Mouse (Mus musculus): ENCODE data around the gene Crtc3.

Gene Crtc3

DNA sequence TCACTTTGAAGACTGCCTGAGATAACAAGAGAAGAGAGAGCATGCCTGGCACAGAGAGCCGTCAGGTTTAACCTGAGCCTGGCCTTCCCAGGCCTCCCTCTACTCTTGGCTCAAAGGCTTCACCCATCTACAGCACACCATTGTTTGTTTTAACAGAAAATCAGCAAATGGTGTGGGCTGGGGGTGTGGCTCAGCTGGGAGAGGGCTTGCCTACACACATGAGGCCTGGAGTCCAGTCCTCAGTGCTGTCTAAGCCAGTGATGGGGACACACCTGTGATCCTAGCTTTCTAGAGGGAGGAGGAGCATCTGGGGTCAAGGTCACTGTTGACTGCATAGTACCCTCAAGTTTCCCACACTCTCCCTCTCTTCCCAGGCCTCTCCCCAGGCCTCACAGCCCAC is 6.0 kb downstream of the Crtc3 start:
- no peak for DNase-seq (ENCODE audit: low read depth, low spot score)

GRCm38 (mm10) chr7:80680218-80680847 is 8.3 kb downstream of the Crtc3 start:
- no peak for DNase-seq (ENCODE audit: low read depth, low spot score)

GRCm38 (mm10) chr7:80672323-80672722 is 16.4 kb downstream of the Crtc3 start:
- no peak for DNase-seq (ENCODE audit: low read depth, low spot score)

GRCm38 (mm10) chr7:80670889-80671288 is 17.8 kb downstream of the Crtc3 start:
- no peak for DNase-seq (ENCODE audit: low read depth, low spot score)

DNA sequence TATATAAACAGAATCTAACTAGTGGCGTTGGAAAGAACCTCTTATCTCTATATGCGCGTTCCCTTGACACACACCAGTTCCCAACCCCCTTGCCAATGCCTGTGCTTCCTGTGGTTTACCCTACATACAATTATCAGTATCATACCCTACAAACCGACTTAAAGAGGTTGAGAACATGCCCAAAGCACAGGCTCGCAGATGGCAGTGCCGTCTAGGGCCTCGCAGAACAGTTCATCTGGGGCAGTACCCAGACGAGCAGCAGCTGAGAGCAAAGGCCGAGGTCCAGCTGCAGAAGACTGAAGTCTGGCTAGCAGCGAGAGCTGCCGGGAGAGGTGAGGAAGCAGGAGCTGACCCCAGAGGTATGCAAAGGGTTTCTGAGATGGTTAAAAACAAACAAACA is 21.5 kb downstream of the Crtc3 start:
- no peak for DNase-seq (ENCODE audit: low read depth, low spot score)

DNA sequence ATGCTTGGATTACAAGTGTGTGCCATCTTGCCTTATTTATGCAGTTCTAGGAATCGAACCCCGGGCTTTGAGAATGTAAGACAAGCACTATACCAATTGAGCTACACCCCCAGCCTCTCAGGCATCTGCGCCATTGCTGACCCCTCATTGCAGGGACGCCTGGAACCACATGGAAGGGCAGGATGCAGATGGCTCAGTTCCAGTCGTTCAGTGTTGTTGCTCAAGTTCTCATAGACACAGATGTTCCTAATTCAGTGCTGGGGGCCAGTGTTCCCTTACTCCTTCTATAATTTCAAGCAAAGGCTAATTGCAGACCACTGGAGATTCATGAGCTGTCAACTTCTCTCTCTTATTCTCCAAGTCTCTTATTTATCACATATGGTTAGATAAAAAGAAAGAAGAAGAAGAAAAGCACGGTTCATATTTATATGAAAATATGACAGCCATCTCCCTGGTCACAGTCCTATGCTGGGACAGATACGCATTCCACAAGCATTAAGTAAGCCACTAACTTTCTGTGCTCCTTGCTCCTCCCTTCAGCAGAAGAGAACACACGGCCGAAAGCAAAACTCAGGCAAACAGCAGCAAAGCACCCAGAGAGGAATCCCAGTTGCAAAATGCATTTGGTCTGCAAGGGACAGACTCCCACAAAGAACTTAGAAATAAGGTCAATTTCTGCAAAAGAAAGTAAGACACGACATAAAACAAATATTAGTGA is 22.3 kb downstream of the Crtc3 start:
- DNase-seq (ENCODE audit: low read depth, low spot score), result no peak

GRCm38 (mm10) chr7:80661082-80661481 is 27.6 kb downstream of the Crtc3 start:
- no peak for DNase-seq (ENCODE audit: low read depth, low spot score)

DNA sequence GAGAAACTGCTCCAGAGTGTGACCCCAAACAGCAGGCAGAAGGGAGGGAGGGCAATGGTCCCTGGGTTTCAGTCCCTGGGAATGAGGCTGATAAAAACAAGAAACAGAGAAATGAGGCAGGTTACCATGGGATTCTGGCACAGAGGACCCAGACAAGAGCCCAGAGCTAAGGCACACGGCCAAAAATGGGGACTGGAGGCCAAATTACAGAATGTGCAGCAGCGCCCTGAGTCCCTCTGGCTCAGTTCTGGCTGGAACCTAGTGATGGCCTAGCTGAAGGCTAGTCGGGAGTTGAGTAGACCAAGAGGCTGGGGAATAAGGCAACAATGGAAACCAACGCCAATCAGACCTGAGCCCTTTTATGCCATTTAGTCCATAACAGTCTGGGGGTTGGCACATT is 28.1 kb downstream of the Crtc3 start:
- peak; percentile 76 for DNase-seq (ENCODE audit: low read depth, low spot score)

GRCm38 (mm10) chr7:80657896-80658295 is 30.8 kb downstream of the Crtc3 start:
- no peak for DNase-seq (ENCODE audit: low read depth, low spot score)

- DNase-seq (ENCODE audit: low read depth, low spot score), result peak; percentile 70
These were observed 33.2 kb downstream of the Crtc3 start for GRCm38 (mm10) chr7:80655350-80656013.

- DNase-seq (ENCODE audit: low read depth, low spot score), result no peak
These were observed 33.8 kb downstream of the Crtc3 start for GRCm38 (mm10) chr7:80654926-80655325.

DNA sequence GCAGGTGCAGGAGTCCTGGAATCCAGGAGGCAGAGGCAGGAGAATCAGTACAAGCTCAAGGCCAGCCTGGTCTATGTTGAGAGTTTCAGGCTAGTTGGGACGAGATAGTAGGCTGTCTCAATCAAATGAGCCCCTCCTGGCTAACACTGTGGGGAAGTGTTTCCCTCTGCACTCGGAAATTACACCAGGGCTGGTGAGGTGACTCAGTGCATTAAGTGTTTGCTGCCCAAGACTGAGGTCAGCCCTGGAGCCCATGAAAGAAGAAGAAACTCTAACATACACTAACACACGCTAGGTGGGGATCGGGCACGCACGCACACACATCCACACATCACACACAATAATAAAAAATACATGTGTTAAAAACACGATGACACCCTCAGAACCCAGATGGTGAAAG is 34.3 kb downstream of the Crtc3 start:
- no peak for DNase-seq (ENCODE audit: low read depth, low spot score)

DNA sequence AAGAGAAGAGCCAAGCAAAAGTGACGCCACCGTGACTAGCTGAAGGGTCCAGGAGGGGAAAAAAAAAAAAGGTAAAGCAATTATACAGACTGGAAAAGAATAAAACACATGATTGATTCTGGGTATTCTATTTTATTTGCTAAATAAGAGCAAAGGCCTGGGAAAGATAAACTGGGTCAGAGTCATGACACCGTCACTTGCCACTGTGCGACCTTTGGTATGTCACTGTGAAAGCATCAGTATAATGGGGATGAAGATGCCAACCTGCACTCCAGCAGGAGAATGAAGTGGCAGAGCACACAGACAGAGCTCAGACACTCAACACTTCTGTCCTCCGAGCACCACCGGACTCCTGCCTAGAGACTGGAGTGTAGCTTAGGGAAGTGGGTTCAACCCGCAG is 34.7 kb downstream of the Crtc3 start:
- no peak for DNase-seq (ENCODE audit: low read depth, low spot score)

- no peak for DNase-seq (ENCODE audit: low read depth, low spot score)
These were observed 35.6 kb downstream of the Crtc3 start for GRCm38 (mm10) chr7:80653077-80653476.

- no peak for DNase-seq (ENCODE audit: low read depth, low spot score)
These were observed 36.4 kb downstream of the Crtc3 start for GRCm38 (mm10) chr7:80652289-80652688.

DNA sequence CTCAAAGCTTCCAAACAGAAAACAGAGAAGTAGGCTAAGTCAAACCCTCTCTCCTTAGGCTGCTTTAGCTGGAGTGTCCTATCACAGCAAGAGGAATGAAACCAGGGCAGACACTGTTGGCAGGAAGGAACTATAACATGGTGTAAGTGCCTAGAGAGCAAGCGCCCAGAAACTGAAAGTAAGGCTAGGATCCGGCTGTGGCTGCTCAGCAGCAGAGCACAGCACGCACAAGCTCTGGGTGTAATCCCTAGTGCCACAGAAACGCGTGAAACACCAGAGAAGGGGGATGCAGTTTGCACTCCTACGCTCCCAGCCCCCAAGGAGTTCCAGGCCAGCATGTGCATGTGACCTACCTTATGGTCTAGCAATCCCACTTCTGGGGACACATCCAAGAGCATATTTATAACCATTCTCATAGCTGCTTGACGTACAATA is 41.2 kb downstream of the Crtc3 start:
- no peak for DNase-seq (ENCODE audit: low read depth, low spot score)

DNA sequence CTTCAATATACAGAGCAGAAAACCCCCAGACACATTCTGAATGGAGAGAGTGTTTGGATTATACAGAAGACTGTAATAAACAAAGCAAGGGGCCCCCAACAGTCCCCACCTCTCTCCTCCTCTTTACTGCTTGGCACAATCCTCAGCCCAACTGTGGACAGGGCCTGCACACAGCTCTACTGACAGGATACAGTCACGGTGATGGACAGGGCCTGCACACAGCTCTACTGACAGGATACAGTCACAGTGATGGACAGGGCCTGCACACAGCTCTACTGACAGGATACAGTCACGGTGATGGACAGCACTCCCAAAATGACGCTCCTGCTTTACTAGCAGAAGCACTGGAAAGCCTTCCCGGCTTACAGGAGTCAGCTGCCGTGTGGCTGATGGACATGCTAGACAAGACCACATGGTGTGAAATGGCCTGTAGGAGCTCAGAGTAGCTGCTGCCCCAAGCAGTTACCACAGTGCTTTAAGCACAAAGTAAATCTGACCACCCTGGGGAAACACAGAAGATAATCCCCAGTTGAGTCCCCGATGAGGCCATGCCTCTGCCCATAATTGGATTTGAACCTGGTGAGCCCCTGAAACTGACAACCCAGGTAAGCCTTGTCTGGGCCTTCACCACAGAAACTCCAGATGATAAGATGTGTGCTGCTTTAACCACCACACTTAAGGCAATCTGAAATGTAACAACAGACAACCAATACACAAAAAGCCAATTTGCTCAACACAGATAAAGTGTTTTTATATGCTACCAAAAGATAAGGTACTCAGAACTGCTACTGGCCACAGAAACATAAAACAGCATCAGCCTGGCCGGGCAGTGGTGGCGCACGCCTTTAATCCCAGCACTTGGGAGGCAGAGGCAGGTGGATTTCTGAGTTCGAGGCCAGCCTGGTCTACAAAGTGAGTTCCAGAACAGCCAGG is 42.3 kb downstream of the Crtc3 start:
- no peak for DNase-seq (ENCODE audit: low read depth, low spot score)

GRCm38 (mm10) chr7:80642976-80643666 is 45.6 kb downstream of the Crtc3 start:
- DNase-seq (ENCODE audit: low read depth, low spot score), result no peak

DNA sequence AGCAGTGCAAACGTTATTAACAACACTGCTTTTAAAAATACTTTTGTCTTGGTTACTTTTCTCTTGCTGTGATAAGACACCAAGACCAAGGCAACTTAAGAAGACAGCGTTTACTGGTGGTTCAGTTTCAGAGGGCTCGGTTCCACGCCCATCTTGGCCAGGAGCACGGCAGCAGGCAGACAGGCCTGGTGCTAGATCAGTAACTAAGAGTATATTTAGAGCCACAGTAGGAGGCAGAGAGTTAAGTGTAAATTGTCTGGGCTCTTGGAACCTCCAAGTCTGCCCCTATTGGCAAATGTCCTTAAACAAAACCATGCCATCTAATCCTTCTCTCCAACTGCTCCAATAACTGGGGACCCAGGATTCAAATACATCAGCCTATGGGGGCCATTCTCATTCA is 46.1 kb downstream of the Crtc3 start:
- no peak for DNase-seq (ENCODE audit: low read depth, low spot score)

GRCm38 (mm10) chr7:80641899-80642298 is 46.8 kb downstream of the Crtc3 start:
- DNase-seq (ENCODE audit: low read depth, low spot score), result no peak

GRCm38 (mm10) chr7:80641497-80641896 is 47.2 kb downstream of the Crtc3 start:
- no peak for DNase-seq (ENCODE audit: low read depth, low spot score)
